Mouse (Mus musculus): ENCODE measurements around the gene Mast3.

- TF ChIP-seq CTCF (IDR thresholded peaks at IDR 0.05; ENCODE audit: insufficient read depth, low read length) (no peak), POLR2A (IDR thresholded peaks at IDR 0.05; ENCODE audit: borderline replicate concordance, extremely low read depth, low read depth, low read length) (no peak)
Measured at GRCm38 (mm10) chr8:70770748-70771147, 34.1 kb downstream of the Mast3 start.
